Mouse (Mus musculus): ENCODE results near the gene Trim28.
A peak's percentile ranks its signal among the peaks of the same experiment; 100 is the strongest.

The Trim28 gene

GRCm38 (mm10) chr7:12998851-12999250 lies at the start of gene Trim28:
TSS of gene Trim28 (plus strand) at chr7:12999114.
- DNase-seq (ENCODE audit: low spot score): no peak

- no peak for DNase-seq (ENCODE audit: low spot score)
Observed at GRCm38 (mm10) chr7:12949872-12950229, 49.1 kb upstream of the Trim28 start.

- DNase-seq (ENCODE audit: low spot score): no peak
Observed at GRCm38 (mm10) chr7:12954896-12955295, 44.0 kb upstream of the Trim28 start.

DNA sequence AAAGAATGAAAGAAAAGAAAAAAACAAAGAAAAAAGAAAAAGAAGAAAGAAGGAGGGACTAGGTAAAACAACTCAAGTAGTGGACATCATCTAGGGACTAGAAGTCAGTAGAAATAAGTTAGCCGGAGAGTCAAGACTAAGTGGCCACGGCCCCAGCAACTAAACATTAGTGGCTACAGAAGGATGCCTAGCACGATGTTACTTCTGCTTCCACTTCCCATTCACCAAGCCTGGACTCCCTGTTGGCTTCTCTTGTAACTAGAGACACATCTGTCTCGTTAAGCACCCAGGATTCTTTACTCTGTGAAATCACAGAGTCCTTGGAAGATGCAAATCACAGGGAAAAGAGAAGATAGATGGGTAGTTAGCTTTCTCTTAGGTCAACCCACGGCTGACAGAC lies 41.4 kb upstream of the Trim28 start:
- DNase-seq (ENCODE audit: low spot score): no peak

GRCm38 (mm10) chr7:12958948-12959347 lies 40.0 kb upstream of the Trim28 start:
- no peak for DNase-seq (ENCODE audit: low spot score)

DNA sequence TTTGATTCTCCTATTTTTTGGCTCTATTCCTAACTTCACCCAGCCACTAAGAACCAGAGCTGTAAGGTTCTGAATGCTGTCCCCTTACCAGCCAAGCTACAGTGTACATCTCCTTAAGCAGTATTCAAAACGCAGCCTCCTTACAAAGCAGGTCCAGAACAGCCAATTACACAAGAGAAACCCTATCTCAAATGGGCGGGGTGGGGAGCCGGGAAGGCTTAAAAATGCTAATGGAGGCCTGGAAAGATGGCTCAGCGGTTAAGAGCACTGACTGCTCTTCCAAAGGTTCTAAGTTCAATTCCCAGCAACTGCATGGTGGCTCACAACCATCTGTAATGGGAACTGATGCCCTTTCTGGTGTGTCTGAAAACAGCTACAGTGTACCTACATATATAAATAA lies 39.2 kb upstream of the Trim28 start:
- DNase-seq (ENCODE audit: low spot score): no peak

- DNase-seq (ENCODE audit: low spot score): peak; percentile 61
Observed at GRCm38 (mm10) chr7:12961511-12962141, 37.3 kb upstream of the Trim28 start.

GRCm38 (mm10) chr7:12965678-12966091 lies 33.2 kb upstream of the Trim28 start, which contains the start of gene Zfp324:
TSS of gene Zfp324 (plus strand) at chr7:12965838.
- peak; percentile 92 for DNase-seq (ENCODE audit: low spot score)

GRCm38 (mm10) chr7:12966104-12966845 lies 32.6 kb upstream of the Trim28 start:
- peak; percentile 73 for DNase-seq (ENCODE audit: low spot score)

DNA sequence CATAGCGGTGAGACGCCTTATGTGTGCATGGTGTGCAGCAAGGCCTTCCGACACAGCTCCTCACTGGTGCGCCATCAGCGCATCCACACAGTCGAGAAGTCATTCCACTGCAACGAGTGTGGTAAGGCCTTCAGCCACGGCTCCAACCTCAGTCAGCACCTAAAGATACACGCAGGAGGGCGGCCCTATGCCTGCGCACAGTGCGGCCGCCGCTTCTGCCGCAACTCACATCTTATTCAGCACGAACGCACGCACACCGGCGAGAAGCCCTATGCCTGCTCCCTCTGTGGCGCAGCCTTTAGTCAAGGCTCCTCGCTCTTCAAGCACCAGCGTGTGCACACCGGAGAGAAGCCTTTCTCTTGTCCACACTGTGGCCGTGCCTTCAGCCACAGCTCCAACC lies 28.0 kb upstream of the Trim28 start:
- DNase-seq (ENCODE audit: low spot score): no peak

GRCm38 (mm10) chr7:12977682-12978389 lies 21.1 kb upstream of the Trim28 start, which contains the start of gene Zfp446:
TSS of gene Zfp446 (plus strand) at chr7:12977848.
- DNase-seq (ENCODE audit: low spot score): peak; percentile 99

DNA sequence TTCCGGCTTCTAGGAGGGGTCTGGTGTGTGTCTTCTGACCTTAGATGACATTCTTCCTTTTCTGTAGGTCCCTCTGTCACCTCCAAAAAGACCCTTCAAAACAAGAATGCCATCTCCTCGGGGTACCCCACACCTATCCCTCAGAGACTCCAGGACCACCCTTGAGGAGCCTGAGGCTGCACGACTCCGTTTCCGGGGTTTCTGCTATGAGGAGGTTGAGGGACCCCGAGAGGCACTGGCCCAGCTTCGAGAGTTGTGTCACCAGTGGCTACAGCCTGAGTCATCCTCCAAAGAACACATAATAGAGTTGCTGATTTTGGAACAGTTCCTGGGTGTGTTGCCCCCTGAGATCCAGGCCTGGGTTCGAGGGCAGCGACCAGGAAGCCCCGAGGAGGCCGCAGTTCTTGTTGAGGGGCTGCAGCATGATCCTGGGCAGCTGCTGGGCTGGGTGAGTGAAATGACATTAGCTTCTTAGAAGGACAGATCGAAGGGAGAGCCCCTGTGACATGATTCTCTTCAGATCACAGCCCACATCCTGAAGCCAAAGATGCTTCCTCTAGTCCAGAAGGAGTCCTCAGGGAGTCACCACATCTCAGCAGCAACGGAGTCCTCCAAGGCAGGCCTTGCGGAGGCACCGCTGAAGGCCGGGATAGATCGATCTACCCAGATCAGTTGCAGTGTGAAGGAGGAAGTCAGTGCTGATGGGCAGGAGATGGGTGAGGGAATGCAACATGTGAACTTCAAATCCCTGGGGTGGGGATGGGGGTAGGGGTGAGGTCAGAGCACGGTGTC lies 19.8 kb upstream of the Trim28 start:
- no peak for DNase-seq (ENCODE audit: low spot score)

- DNase-seq (ENCODE audit: low spot score): no peak
Observed at GRCm38 (mm10) chr7:12979776-12980175, 19.1 kb upstream of the Trim28 start.

GRCm38 (mm10) chr7:12980291-12980690 lies 18.6 kb upstream of the Trim28 start:
- DNase-seq (ENCODE audit: low spot score): no peak

- DNase-seq (ENCODE audit: low spot score): no peak
Observed at GRCm38 (mm10) chr7:12985724-12986123, 13.2 kb upstream of the Trim28 start.

DNA sequence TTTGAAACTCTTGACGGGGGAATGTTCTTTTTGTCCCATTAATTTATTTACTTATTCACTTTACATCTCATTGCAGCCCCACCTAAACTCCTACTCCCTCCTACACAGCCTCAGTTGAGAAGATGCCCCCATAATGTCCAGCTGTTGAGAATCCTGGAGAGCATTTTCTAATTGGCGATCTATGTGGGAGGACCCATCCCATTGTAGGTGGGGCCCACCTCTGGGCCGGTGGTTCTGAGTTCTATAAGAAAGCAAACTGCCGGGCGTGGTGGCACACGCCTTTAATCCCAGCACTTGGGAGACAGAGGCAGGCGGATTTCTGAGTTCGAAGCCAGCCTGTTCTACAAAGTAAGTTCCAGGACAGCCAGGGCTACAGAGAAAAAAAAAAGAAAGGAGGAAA lies 12.0 kb upstream of the Trim28 start:
- DNase-seq (ENCODE audit: low spot score): no peak

- no peak for DNase-seq (ENCODE audit: low spot score)
Observed at GRCm38 (mm10) chr7:12987409-12988189, 11.3 kb upstream of the Trim28 start.

GRCm38 (mm10) chr7:12992222-12992621 lies 6.7 kb upstream of the Trim28 start:
- no peak for DNase-seq (ENCODE audit: low spot score)

- DNase-seq (ENCODE audit: low spot score): no peak
Observed at GRCm38 (mm10) chr7:12993148-12993547, 5.8 kb upstream of the Trim28 start.

- no peak for DNase-seq (ENCODE audit: low spot score)
Observed at GRCm38 (mm10) chr7:12995862-12996261, 3.1 kb upstream of the Trim28 start.

- DNase-seq (ENCODE audit: low spot score): no peak
Observed at GRCm38 (mm10) chr7:12997230-12997629, 1.7 kb upstream of the Trim28 start.

Measured in yolk sac, embryonic 10.5 days (tissue).